Mouse (Mus musculus): ENCODE measurements around the gene Obscn.

Obscn gene

GRCm38 (mm10) chr11:58983691-58984341, 152.4 kb downstream of the Obscn start:
- no peak for DNase-seq (ENCODE audit: low spot score in 2 of 2)

GRCm38 (mm10) chr11:58982471-58983097, 153.6 kb downstream of the Obscn start:
- no peak for DNase-seq (ENCODE audit: low spot score in 2 of 2)

GRCm38 (mm10) chr11:58981541-58982447, 154.4 kb downstream of the Obscn start:
- DNase-seq (ENCODE audit: low spot score in 2 of 2), result peak; percentile 56 to 76

- no peak for DNase-seq (ENCODE audit: low spot score in 2 of 2)
Observed at GRCm38 (mm10) chr11:58980381-58980990, 155.7 kb downstream of the Obscn start.

- DNase-seq (ENCODE audit: low spot score in 2 of 2), result peak in 1 of 2 experiments; percentile 54
Observed at GRCm38 (mm10) chr11:58979661-58980060, 156.5 kb downstream of the Obscn start.

GRCm38 (mm10) chr11:58979183-58979582, 157.0 kb downstream of the Obscn start:
- DNase-seq (ENCODE audit: low spot score in 2 of 2), result no peak

- DNase-seq (ENCODE audit: low spot score in 2 of 2), result no peak
Observed at GRCm38 (mm10) chr11:58978706-58979030, 157.5 kb downstream of the Obscn start.

- DNase-seq (ENCODE audit: low spot score in 2 of 2), result peak; percentile 69
Observed at GRCm38 (mm10) chr11:58978027-58978705, 158.0 kb downstream of the Obscn start, which contains the start of gene Trim11. TSS of gene Trim11 (plus strand) at chr11:58978093.

- DNase-seq (ENCODE audit: low spot score in 2 of 2), result no peak
Observed at GRCm38 (mm10) chr11:58977607-58978026, 158.6 kb downstream of the Obscn start.

GRCm38 (mm10) chr11:58977150-58977549, 159.1 kb downstream of the Obscn start:
- DNase-seq (ENCODE audit: low spot score in 2 of 2), result no peak

GRCm38 (mm10) chr11:58974414-58974813, 161.8 kb downstream of the Obscn start:
- DNase-seq (ENCODE audit: low spot score in 2 of 2), result no peak

- DNase-seq (ENCODE audit: low spot score in 2 of 2), result no peak
Observed at GRCm38 (mm10) chr11:58971796-58972195, 164.4 kb downstream of the Obscn start.

- no peak for DNase-seq (ENCODE audit: low spot score in 2 of 2)
Observed at GRCm38 (mm10) chr11:58970831-58971530, 165.2 kb downstream of the Obscn start.

GRCm38 (mm10) chr11:58969659-58970058, 166.5 kb downstream of the Obscn start:
- no peak for DNase-seq (ENCODE audit: low spot score in 2 of 2)

GRCm38 (mm10) chr11:58969027-58969426, 167.2 kb downstream of the Obscn start:
- DNase-seq (ENCODE audit: low spot score in 2 of 2), result no peak

GRCm38 (mm10) chr11:58968551-58968950, 167.7 kb downstream of the Obscn start:
- DNase-seq (ENCODE audit: low spot score in 2 of 2), result no peak

- DNase-seq (ENCODE audit: low spot score in 2 of 2), result no peak
Observed at GRCm38 (mm10) chr11:58967346-58967745, 168.9 kb downstream of the Obscn start.

- DNase-seq (ENCODE audit: low spot score in 2 of 2), result no peak
Observed at GRCm38 (mm10) chr11:58965001-58965760, 171.0 kb downstream of the Obscn start.

GRCm38 (mm10) chr11:58964216-58964615, 172.0 kb downstream of the Obscn start:
- DNase-seq (ENCODE audit: low spot score in 2 of 2), result no peak

GRCm38 (mm10) chr11:58963543-58963942, 172.7 kb downstream of the Obscn start:
- no peak for DNase-seq (ENCODE audit: low spot score in 2 of 2)
